Mouse (Mus musculus) heart, adult 2 months (tissue): Measurements from ENCODE around the gene Zswim1. TPM values are rescaled to one million over a fixed set of nuclear protein-coding genes. Genes with fewer than 3 reads are reported as not detected.
A peak's percentile ranks its signal among the peaks of the same experiment; 100 is the strongest.
"Not testable (repeated sequence)": the region's sequence is repeated elsewhere in the genome, so short reads cannot be mapped to it uniquely, and the experiment has no call there.

Experiments
- DNase-seq, 2 experiments: peaks; one replicate each; pipeline ENCODE4 v3.0.0; 2021
- H3K27ac ChIP-seq: fragments of 200-600 bp; 2 replicates; pipeline ENCODE4 v1.8.1; 2022
- H3K27me3 ChIP-seq: fragments of 200-500 bp; 2 replicates; pipeline ENCODE4 v1.6.1; 2012; ENCODE audit warnings: mild to moderate bottlenecking, low read length, inconsistent platforms, mixed read lengths; ENCODE audit not compliant: control insufficient read depth, insufficient read depth
- H3K36me3 ChIP-seq: fragments of 200-500 bp; 2 replicates; pipeline ENCODE4 v1.6.1; 2012; ENCODE audit warnings: low read length, inconsistent platforms; ENCODE audit not compliant: control insufficient read depth, insufficient read depth
- H3K4me1 ChIP-seq: fragments of 200-500 bp; 2 replicates; pipeline ENCODE4 v1.6.1; 2011; ENCODE audit warnings: low read length; ENCODE audit not compliant: control insufficient read depth, insufficient read depth
- H3K4me3 ChIP-seq: fragments of 200-600 bp; 2 replicates; pipeline ENCODE4 v1.8.1; 2022
- H3K79me2 ChIP-seq: fragments of 200-500 bp; replicated peaks from 2 replicates; pipeline ENCODE4 v1.6.1; 2012; ENCODE audit warnings: mild to moderate bottlenecking, inconsistent platforms, low read length, moderate library complexity, mixed read lengths; ENCODE audit not compliant: control insufficient read depth, insufficient read depth
- H3K9ac ChIP-seq: fragments of 200-500 bp; 2 replicates; pipeline ENCODE4 v1.6.1; 2012; ENCODE audit warnings: low read depth, mild to moderate bottlenecking, control low read depth, inconsistent platforms, low read length, mixed read lengths
- CTCF ChIP-seq: fragments of 200-600 bp; IDR thresholded peaks from 2 replicates; pipeline ENCODE4 v1.8.1; 2022; ENCODE audit warnings: antibody characterized with exemption, mild to moderate bottlenecking, moderate library complexity
- EP300 ChIP-seq: fragments of 200-500 bp; IDR thresholded peaks from 2 replicates; pipeline ENCODE4 v1.6.1; 2011; ENCODE audit warnings: low read depth, low read length, control low read depth; ENCODE audit not compliant: insufficient read depth
- POLR2A ChIP-seq: fragments of 200-500 bp; IDR thresholded peaks from 2 replicates; pipeline ENCODE4 v1.6.1; 2011; ENCODE audit warnings: mild to moderate bottlenecking, low read depth, low read length, control low read depth; ENCODE audit not compliant: insufficient read depth
- WGBS: fragments of 180-500 bp; shearing (Covaris S2); methylation state at CpG from one replicate; pipeline ENCODE4 v1.1.7; 2018; 5-methylcytosine and 5-hydroxymethylcytosine counted together
- intact Hi-C: fragments of 180-260 bp; cut with DNase I; formaldehyde crosslinking; loops from one replicate; pipeline ENCODE4 v1.15.1; 2025
- polyA plus RNA-seq: library from polyadenylated mRNA; depleted of rRNA; stranded (reverse); fragments of >200 nt; gene quantifications from 2 replicates; pipeline ENCODE4 v1.2.3, GENCODE M21; 2012
- total RNA-seq, 2 experiments: library from RNA; stranded (reverse); gene quantifications; 2 replicates each; pipeline ENCODE4 v1.2.3; 2021

Gene Zswim1
- total and polyA plus RNA-seq, 3 experiments, result 4.5 to 5.3 (median 5.1) TPM

DNA sequence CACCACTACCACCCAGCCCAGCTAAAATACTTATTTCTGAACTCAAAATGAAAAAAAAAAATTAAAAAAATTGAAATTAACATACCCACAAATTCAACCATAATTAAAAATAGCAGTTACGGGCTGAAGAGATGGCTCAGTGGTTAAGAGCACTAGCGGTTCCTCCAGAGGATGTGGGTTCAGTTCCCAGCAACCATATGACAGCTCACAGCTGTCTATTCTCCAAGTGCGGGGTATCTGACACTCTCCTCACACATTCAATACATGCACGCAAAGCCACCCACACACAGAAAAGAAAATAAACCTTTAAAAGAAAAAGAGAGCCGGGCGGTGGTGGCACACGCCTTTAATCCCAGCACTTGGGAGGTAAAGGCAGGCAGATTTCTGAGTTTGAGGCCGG, 27.6 kb downstream of the Zswim1 start:
- H3K36me3 ChIP-seq, result no peaks in the 10 kb centered on the region
- H3K4me1 ChIP-seq, result no peaks in the 10 kb centered on the region; the same call in 1 of the 2 replicates
- 87% methylated on average over 8 of the region's 8 CpGs for WGBS
- H3K4me3 ChIP-seq, result no peak overlapping the region
- H3K27me3 ChIP-seq, result no peaks in the 10 kb centered on the region
- intact Hi-C loops, result no loop called here
- no peak for DNase-seq
- H3K27ac ChIP-seq, result no peak overlapping the region
- no peaks in the 10 kb centered on the region for H3K79me2 ChIP-seq
- no peak overlapping the region for H3K9ac ChIP-seq
- TF ChIP-seq EP300, result no peak
- no peak for TF ChIP-seq CTCF
- no peak for TF ChIP-seq POLR2A

DNA sequence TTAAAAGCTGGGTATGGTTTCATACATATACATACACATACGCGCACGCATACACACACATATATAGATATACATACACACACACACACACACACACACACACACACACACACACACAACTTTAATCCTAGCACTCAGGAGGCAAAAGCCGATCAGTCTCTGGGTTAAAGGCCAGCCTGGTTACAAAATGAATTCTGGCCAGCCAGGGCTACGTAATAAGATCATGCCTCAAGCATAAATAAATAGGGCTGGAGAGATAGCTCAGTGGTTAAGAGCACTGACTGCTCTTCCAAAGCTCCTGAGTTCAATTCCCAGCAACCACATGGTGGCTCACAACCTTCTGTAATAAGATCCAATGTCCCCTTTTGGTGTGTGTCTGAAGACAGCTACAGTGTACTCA, 33.1 kb downstream of the Zswim1 start:
- not testable (repeated sequence) for H3K9ac ChIP-seq, H3K36me3 ChIP-seq, H3K4me3 ChIP-seq, H3K27me3 ChIP-seq, H3K27ac ChIP-seq, DNase-seq, H3K4me1 ChIP-seq, H3K79me2 ChIP-seq
- intact Hi-C loops, result loop anchor here (2.0 kb wide), 1 partner anchor 21 kb away; no protein-coding TSS in a partner anchor
- WGBS, result 89% methylated on average over 5 of the region's 5 CpGs

DNA sequence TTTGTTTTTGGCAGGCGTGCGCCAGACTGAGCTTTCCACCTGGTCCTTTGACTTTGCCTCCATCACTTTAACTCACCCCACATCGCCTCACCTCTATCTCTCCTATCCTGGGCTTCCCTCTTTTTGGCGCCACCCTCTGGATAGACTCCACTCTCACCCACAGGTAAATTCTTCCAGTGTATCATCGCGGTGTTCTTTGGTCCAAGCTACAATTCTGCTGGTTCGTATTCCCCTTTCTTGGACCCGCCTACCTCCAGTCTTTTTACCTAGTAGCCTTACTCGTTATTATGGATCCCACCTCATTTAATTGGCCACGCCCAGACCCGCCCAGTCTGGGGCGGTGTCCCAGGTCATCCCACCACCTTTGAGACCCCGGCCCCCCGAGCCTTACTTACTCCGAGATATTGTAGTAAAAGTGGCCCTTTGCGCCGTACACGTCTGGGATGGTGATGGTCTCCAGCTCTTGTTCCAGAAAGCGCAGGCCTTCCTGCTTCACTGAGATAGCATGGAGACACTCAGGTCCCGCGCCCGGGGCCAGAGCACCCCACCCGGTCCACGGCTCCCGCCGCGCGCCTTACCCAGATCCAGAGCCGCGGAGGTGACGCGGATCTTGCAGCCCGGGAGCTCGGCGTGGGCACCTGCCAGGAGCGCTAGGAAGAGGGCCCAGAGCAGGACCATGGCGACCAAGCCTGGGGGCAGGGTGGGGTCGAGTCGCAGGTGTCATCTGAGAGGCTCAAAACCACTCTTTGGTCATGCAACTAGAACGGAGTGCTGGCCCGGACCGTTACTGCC, 34.0 kb downstream of the Zswim1 start:
- TF ChIP-seq EP300 (no peak), CTCF (peak; percentile 32; the same call in 1 of the 2 replicates)
- Histone ChIP-seq H3K27ac (peak overlapping the region; percentile 83), H3K4me1 (peaks cover 4% of the 10 kb centered on the region; the same call in 1 of the 2 replicates), H3K9ac (peak overlapping the region; percentile 67), H3K4me3 (peak overlapping the region; percentile 47), H3K27me3 (no peaks in the 10 kb centered on the region), H3K36me3 (no peaks in the 10 kb centered on the region), H3K79me2 (no peaks in the 10 kb centered on the region)
- intact Hi-C loops, result loop anchor here (2.0 kb wide), 1 partner anchor 22 kb away; the partner anchor contains the start of gene Pcif1
- WGBS, result 3% methylated on average over 42 of the region's 42 CpGs
- peak; percentile 49 to 63 for DNase-seq

DNA sequence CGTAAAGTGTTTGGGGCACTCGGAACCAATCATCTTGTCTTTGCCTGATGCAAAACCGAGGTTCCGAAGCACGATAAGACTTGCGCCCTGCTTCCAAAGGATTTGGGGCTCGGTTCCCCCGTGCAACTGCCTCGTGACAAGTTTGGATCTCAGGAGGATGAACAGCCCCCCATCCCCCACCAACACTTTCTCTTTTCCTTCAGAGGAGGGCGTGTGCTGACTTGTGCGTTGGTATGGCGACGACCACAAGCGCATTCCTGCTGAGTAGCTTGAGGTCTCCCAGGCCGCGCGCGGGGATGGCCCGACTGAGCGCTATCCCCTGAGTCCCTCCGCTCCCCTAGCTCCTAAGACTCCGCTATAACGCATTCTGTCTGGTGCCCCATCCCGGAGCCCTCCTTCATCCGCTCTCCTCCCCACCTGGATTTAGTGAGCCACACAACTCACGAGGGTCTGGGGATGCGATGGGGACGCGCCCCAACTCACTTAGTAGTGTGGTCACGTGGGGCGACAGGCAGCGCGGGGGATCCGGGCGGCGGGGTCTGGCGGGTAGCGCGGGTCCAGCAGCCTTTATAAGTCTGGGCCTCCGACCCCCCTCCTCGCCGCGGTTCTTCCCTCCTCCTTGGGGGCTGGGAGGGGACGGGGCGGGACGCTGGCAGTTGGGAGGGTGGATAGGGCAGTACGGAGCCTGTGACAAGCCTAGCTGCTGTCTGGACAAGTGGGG, 34.8 kb downstream of the Zswim1 start, which contains the start of gene Pltp:
TSS of gene Pltp (minus strand) at position 611 of the 721 bp plus-strand sequence.
- TF ChIP-seq CTCF (no peak), POLR2A (0 out of 2 replicates have a peak, but pooled peaks have one; percentile 44)
- peak within 1 kb of the TSS; percentile 47 for H3K4me3 ChIP-seq
- intact Hi-C loops, result loop anchor here (2.0 kb wide), 1 partner anchor 22 kb away; the partner anchor contains the start of gene Pcif1
- no peaks in the 10 kb centered on the region for H3K27me3 ChIP-seq
- whole genome bisulfite sequencing, result 2% methylated on average over 47 of the region's 47 CpGs
- peaks cover 8% of the 10 kb centered on the region for H3K4me1 ChIP-seq
- peak within 1 kb of the TSS; percentile 83 for H3K27ac ChIP-seq
- peak within 1 kb of the TSS; percentile 67 for H3K9ac ChIP-seq
- DNase-seq, result peak; percentile 81
- H3K79me2 ChIP-seq, result no peaks in the 10 kb centered on the region
- H3K36me3 ChIP-seq, result no peaks in the 10 kb centered on the region

DNA sequence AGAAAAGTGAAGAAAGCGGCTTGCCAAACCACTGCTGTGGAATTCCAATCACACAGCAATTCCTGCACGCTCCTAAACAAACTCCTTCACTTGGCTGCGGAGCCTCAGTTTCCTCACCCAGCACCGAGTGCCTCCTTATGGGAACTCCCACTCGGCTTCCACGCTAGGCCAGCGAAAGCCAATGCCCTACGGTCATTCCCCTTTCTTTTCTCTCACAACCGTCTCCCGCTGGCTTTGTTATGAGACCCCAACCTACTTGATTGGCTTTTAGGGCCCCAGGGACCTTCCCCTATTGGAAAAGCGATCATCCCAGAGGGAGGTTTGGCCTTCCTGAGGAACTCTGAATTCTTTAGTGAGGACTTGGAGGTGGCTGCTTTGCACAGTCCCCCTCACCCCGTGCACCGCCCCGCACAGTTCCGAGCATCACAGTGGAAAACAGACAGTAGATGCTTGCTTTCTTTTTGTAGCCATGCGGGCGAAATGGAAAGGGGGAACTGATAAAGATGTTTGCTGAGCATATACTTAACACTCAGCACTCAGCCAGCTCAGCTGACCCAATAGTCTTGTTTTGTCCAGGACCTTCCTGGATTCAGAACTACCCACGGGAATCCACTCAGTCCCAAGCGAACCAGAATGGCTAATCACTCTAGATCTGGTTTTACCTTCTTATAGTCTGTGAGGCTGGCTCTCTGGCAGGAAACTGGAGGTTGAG, 35.5 kb downstream of the Zswim1 start:
- no peak for TF ChIP-seq POLR2A
- no peak for TF ChIP-seq CTCF
- TF ChIP-seq EP300, result no peak
- no peak for DNase-seq
- H3K4me1 ChIP-seq, result peaks cover 12% of the 10 kb centered on the region
- H3K79me2 ChIP-seq, result no peaks in the 10 kb centered on the region
- 23% methylated on average over 19 of the region's 19 CpGs for WGBS
- H3K9ac ChIP-seq, result peak overlapping the region; percentile 67
- no peaks in the 10 kb centered on the region for H3K27me3 ChIP-seq
- intact Hi-C loops, result loop anchor here (2.0 kb wide), 1 partner anchor 21 kb away; the partner anchor contains the start of gene Pcif1
- H3K4me3 ChIP-seq, result peak overlapping the region; percentile 47
- no peaks in the 10 kb centered on the region for H3K36me3 ChIP-seq
- peak overlapping the region; percentile 83 for H3K27ac ChIP-seq
